Mouse (Mus musculus) forebrain, embryonic 16.5 days (tissue): ENCODE data around the gene Prss56. TPM values are rescaled to one million over a fixed set of nuclear protein-coding genes. Genes with fewer than 3 reads are reported as not detected.

Experiments used
- ATAC-seq: fragments of 200-750 bp; cut with Nextera tagmentation; 2 replicates; pipeline ENCODE4 v1.8.0; 2017; ENCODE audit warnings: mild to moderate bottlenecking, moderate library complexity
- H3K27ac ChIP-seq: fragments of 300-500 bp; sonication (generic); 2 replicates; pipeline ENCODE4 v1.5.1; 2014; ENCODE audit warnings: low read length, control low read depth
- H3K27me3 ChIP-seq: fragments of 300-500 bp; sonication (generic); replicated peaks from 2 replicates; pipeline ENCODE4 v1.6.1; 2014; ENCODE audit warnings: low read length; ENCODE audit not compliant: control insufficient read depth, insufficient read depth
- H3K36me3 ChIP-seq: fragments of 300-500 bp; sonication (generic); 2 replicates; pipeline ENCODE4 v1.6.1; 2014; ENCODE audit not compliant: control insufficient read depth, insufficient read depth
- H3K4me1 ChIP-seq: fragments of 300-500 bp; sonication (generic); replicated peaks from 2 replicates; pipeline ENCODE4 v1.6.1; 2014; ENCODE audit warnings: low read length; ENCODE audit not compliant: control insufficient read depth, insufficient read depth
- H3K4me2 ChIP-seq: fragments of 300-500 bp; sonication (generic); 2 replicates; pipeline ENCODE4 v1.6.1; 2014; ENCODE audit warnings: mild to moderate bottlenecking, low read length, control low read depth
- H3K4me3 ChIP-seq: fragments of 300-500 bp; sonication (generic); replicated peaks from 2 replicates; pipeline ENCODE4 v1.5.1; 2014; ENCODE audit warnings: mild to moderate bottlenecking, low read length, control low read depth
- H3K9ac ChIP-seq: fragments of 300-500 bp; sonication (generic); replicated peaks from 2 replicates; pipeline ENCODE4 v1.6.1; 2014; ENCODE audit warnings: low read depth, low read length, control low read depth
- H3K9me3 ChIP-seq: fragments of 300-500 bp; sonication (generic); 2 replicates; pipeline ENCODE4 v1.6.1; 2016; ENCODE audit warnings: low read length; ENCODE audit not compliant: control insufficient read depth
- WGBS: fragments of 180-500 bp; shearing (Covaris S2); extraction: QIAGEN DNeasy Blood & Tissue Kit; methylation state at CpG from one replicate; pipeline ENCODE4 v1.1.7; 2014; 5-methylcytosine and 5-hydroxymethylcytosine counted together
- polyA plus RNA-seq: library from polyadenylated mRNA; unstranded; fragments of >200 nt; fragmentation: Nextera tagmentation; extraction: Ambion mirVana; gene quantifications from 2 replicates; pipeline ENCODE4 v1.2.1, GENCODE M21; 2015

The Prss56 gene
- polyA plus RNA-seq, 1 experiment from 2014 or later = 3.1 TPM

DNA sequence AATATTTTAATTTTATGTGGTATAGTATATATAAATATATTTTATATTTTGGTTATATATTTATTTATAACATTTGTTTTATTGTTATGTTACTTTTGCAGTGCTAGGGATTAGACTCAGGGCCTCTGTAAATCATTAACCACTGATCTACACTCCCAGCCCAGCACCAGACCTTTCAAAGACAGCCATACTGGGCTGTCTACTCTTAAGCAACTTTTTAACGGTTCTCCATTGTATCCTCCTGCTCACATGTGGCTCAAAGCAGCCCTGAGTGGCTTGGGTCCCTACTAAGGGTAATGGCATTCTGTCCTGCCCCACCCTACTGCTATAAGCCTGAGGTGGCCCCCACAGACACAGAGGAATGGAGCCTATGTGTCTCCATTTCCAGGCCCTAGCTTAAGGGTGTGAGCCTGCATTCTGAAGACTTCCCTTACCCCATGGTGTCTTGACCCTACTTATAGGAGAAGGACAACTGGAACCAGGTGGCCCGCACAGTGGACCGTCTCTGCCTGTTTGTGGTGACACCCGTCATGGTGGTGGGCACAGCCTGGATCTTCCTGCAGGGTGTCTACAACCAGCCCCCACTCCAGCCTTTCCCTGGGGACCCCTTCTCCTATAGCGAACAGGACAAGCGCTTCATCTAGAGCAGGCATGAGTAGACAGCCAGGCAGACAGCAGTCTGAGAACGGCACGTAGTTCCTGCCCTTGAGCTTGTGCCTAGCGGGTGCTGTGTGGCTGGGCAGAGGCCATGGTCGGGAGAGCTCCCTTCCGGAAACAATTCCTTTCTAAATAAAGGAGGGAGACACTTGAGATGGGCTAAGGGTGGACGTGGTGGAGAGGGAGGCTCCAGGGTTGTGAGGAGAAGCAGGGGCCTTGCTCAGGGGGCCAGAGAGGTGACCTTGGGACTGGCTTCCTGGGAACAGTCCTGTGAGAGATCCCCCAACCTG lies 15.3 kb downstream of the Prss56 start:
- no peak overlapping the region for H3K4me3 ChIP-seq
- no peaks in the 10 kb centered on the region for H3K4me1 ChIP-seq
- no peak overlapping the region for H3K4me2 ChIP-seq
- H3K9ac ChIP-seq = no peak overlapping the region
- H3K27ac ChIP-seq = no peak overlapping the region
- H3K27me3 ChIP-seq = no peaks in the 10 kb centered on the region
- H3K36me3 ChIP-seq = no peaks in the 10 kb centered on the region
- no peaks in the 10 kb centered on the region for H3K9me3 ChIP-seq
- WGBS = 81% methylated on average over 12 of the region's 12 CpGs
- no peak for ATAC-seq

GRCm38 (mm10) chr1:87200811-87201210 lies 17.7 kb downstream of the Prss56 start:
- no peaks in the 10 kb centered on the region for H3K4me1 ChIP-seq
- 59% methylated on average over 2 of the region's 2 CpGs for WGBS
- H3K27ac ChIP-seq = no peak overlapping the region
- H3K9ac ChIP-seq = no peak overlapping the region
- no peak overlapping the region for H3K4me2 ChIP-seq
- H3K27me3 ChIP-seq = no peaks in the 10 kb centered on the region
- ATAC-seq = no peak
- H3K36me3 ChIP-seq = no peaks in the 10 kb centered on the region
- no peak overlapping the region for H3K4me3 ChIP-seq
- H3K9me3 ChIP-seq = no peaks in the 10 kb centered on the region

- Histone ChIP-seq H3K9ac (no peak overlapping the region), H3K4me1 (no peaks in the 10 kb centered on the region), H3K4me2 (no peak overlapping the region), H3K9me3 (no peaks in the 10 kb centered on the region), H3K27ac (no peak overlapping the region), H3K27me3 (peaks cover 7% of the 10 kb centered on the region; the same call in 1 of the 2 replicates), H3K4me3 (no peak overlapping the region), H3K36me3 (no peaks in the 10 kb centered on the region)
- no peak for ATAC-seq
- 47% methylated on average over 1 of the region's 1 CpGs for WGBS
Measured at GRCm38 (mm10) chr1:87201848-87202247, 18.7 kb downstream of the Prss56 start.

- ATAC-seq = no peak
- H3K36me3 ChIP-seq = no peaks in the 10 kb centered on the region
- no peak overlapping the region for H3K9ac ChIP-seq
- peaks cover 9% of the 10 kb centered on the region; the same call in 1 of the 2 replicates for H3K27me3 ChIP-seq
- H3K4me2 ChIP-seq = no peak overlapping the region
- H3K4me3 ChIP-seq = no peak overlapping the region
- H3K27ac ChIP-seq = no peak overlapping the region
- no peaks in the 10 kb centered on the region for H3K9me3 ChIP-seq
- no peaks in the 10 kb centered on the region for H3K4me1 ChIP-seq
- 83% methylated on average over 5 of the region's 5 CpGs for WGBS
Measured at GRCm38 (mm10) chr1:87203779-87204178, 20.7 kb downstream of the Prss56 start.

DNA sequence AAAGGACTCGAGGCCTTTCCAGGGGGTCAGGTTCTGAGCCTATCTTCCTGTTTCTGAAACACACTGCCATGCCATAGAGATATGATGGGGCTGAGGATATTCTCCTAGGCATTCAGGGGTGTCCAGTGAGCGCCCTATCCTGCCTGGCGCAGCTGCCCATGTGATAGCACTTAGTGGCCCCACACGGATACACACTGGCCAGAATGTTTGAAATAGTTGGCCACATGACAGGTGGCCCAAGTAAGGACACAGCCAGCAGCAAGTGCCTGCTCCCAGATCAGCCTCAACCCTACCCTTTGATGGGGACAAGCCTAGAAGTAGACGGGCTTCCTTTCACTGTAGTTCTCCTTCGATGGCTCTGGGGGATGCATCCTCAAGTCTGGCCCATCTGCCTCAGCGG lies 21.4 kb downstream of the Prss56 start, which contains the start of gene Chrng:
Gene Chrng, plus strand, starts transcription at position 193 of the 400 bp plus-strand sequence.
- H3K9me3 ChIP-seq = no peaks in the 10 kb centered on the region
- WGBS = 92% methylated on average over 7 of the region's 7 CpGs
- no peak within 1 kb of the TSS for H3K27ac ChIP-seq
- no peak within 1 kb of the TSS for H3K4me3 ChIP-seq
- no peak within 1 kb of the TSS for H3K9ac ChIP-seq
- no peak within 1 kb of the TSS for H3K4me2 ChIP-seq
- H3K27me3 ChIP-seq = peaks cover 9% of the 10 kb centered on the region; the same call in 1 of the 2 replicates
- H3K36me3 ChIP-seq = no peaks in the 10 kb centered on the region
- no peaks in the 10 kb centered on the region for H3K4me1 ChIP-seq
- no peak for ATAC-seq

GRCm38 (mm10) chr1:87205038-87205437 lies 21.9 kb downstream of the Prss56 start:
- Histone ChIP-seq H3K9me3 (no peaks in the 10 kb centered on the region), H3K4me2 (no peak overlapping the region), H3K27ac (no peak overlapping the region), H3K9ac (no peak overlapping the region), H3K4me3 (no peak overlapping the region), H3K4me1 (no peaks in the 10 kb centered on the region), H3K27me3 (peaks cover 9% of the 10 kb centered on the region; the same call in 1 of the 2 replicates), H3K36me3 (no peaks in the 10 kb centered on the region)
- ATAC-seq = no peak
- 73% methylated on average over 6 of the region's 6 CpGs for WGBS

- H3K4me2 ChIP-seq = no peak overlapping the region
- no peak for ATAC-seq
- H3K9me3 ChIP-seq = no peaks in the 10 kb centered on the region
- H3K36me3 ChIP-seq = no peaks in the 10 kb centered on the region
- H3K4me1 ChIP-seq = no peaks in the 10 kb centered on the region
- peaks cover 9% of the 10 kb centered on the region; the same call in 1 of the 2 replicates for H3K27me3 ChIP-seq
- H3K9ac ChIP-seq = no peak overlapping the region
- WGBS = 50% methylated on average over 3 of the region's 3 CpGs
- no peak overlapping the region for H3K4me3 ChIP-seq
- no peak overlapping the region for H3K27ac ChIP-seq
Measured at GRCm38 (mm10) chr1:87205502-87205901, 22.4 kb downstream of the Prss56 start.

GRCm38 (mm10) chr1:87206339-87206738 lies 23.2 kb downstream of the Prss56 start:
- no peak for ATAC-seq
- H3K9me3 ChIP-seq = no peaks in the 10 kb centered on the region
- H3K9ac ChIP-seq = no peak overlapping the region
- no peak overlapping the region for H3K4me2 ChIP-seq
- no peaks in the 10 kb centered on the region for H3K4me1 ChIP-seq
- H3K4me3 ChIP-seq = no peak overlapping the region
- peaks cover 9% of the 10 kb centered on the region; the same call in 1 of the 2 replicates for H3K27me3 ChIP-seq
- H3K36me3 ChIP-seq = no peaks in the 10 kb centered on the region
- no peak overlapping the region for H3K27ac ChIP-seq
- WGBS = 17% methylated on average over 17 of the region's 17 CpGs

DNA sequence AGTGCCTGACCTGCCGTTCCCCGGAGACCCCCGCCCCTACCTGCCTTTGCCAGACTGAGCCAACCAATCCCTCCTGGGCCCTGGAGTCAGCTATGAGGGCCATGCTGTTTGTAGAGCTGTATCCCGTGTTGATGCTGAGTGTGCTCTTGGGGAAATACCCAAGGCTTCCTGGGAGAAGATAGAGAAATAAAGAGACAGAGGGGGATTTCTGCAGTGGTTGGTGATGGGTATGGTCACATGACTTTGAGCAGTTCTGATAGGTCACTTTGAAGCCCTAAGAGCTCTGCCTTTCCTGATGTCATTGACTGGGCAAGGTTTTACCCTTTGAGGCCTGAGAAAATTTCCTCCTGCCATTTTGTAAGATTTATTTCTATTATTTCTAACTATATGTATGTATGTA lies 28.3 kb downstream of the Prss56 start:
- ATAC-seq = no peak
- WGBS = 80% methylated on average over 4 of the region's 4 CpGs
- no peaks in the 10 kb centered on the region for H3K36me3 ChIP-seq
- no peak overlapping the region for H3K4me2 ChIP-seq
- H3K4me3 ChIP-seq = no peak overlapping the region
- peaks cover 23% of the 10 kb centered on the region for H3K4me1 ChIP-seq
- H3K27me3 ChIP-seq = peaks cover 4% of the 10 kb centered on the region; the same call in 1 of the 2 replicates
- no peaks in the 10 kb centered on the region for H3K9me3 ChIP-seq
- H3K27ac ChIP-seq = no peak overlapping the region
- H3K9ac ChIP-seq = no peak overlapping the region
